Mouse (Mus musculus): ENCODE results near the gene Nprl2.

- TF ChIP-seq EP300 (IDR thresholded peaks at IDR 0.05; ENCODE audit: low read length) = no peak
- TF ChIP-seq POLR2A (IDR thresholded peaks at IDR 0.05; ENCODE audit: low read depth, low read length) = no peak
- TF ChIP-seq CHD2 (IDR thresholded peaks at IDR 0.05; ENCODE audit: low read length) = no peak
- no peak for TF ChIP-seq ELF1 (IDR thresholded peaks at IDR 0.05; ENCODE audit: low read depth, low read length)
- no peak for TF ChIP-seq PAX5 (IDR thresholded peaks at IDR 0.05; ENCODE audit: low read length)
- no peak for TF ChIP-seq CTCF (conservative IDR thresholded peaks at IDR 0.05 in 1 of 2, IDR thresholded peaks at IDR 0.05 in 1 of 2; ENCODE audit: low read depth in 2 of 2, low read length in 2 of 2)
- no peak for TF ChIP-seq RCOR1 (conservative IDR thresholded peaks at IDR 0.05; ENCODE audit: low read depth, low read length)
- no peak for TF ChIP-seq MAFK (IDR thresholded peaks at IDR 0.05; ENCODE audit: insufficient replicate concordance, low read length)
- TF ChIP-seq ZC3H11A (IDR thresholded peaks at IDR 0.05; ENCODE audit: low read depth, low read length) = no peak
- TF ChIP-seq HCFC1 (IDR thresholded peaks at IDR 0.05; ENCODE audit: low read depth, low read length) = no peak
- no peak for TF ChIP-seq ETS1 (conservative IDR thresholded peaks at IDR 0.05; ENCODE audit: low read depth, low read length)
- no peak for TF ChIP-seq USF1 (IDR thresholded peaks at IDR 0.05; ENCODE audit: low read depth, low read length)
Observed at GRCm38 (mm10) chr9:107581584-107581983, 39.6 kb downstream of the Nprl2 start.
